Mouse (Mus musculus) heart, adult 2 months (tissue): ENCODE results near the gene Eif5a.
"Not testable (repeated sequence)": the region's sequence is repeated elsewhere in the genome, so short reads cannot be mapped to it uniquely, and the experiment has no call there.

Source experiments
- EP300 ChIP-seq: fragments of 200-500 bp; IDR thresholded peaks from 2 replicates; pipeline ENCODE4 v1.6.1; 2011; ENCODE audit warnings: low read depth, low read length, control low read depth; ENCODE audit not compliant: insufficient read depth
- POLR2A ChIP-seq: fragments of 200-500 bp; IDR thresholded peaks from 2 replicates; pipeline ENCODE4 v1.6.1; 2011; ENCODE audit warnings: mild to moderate bottlenecking, low read depth, low read length, control low read depth; ENCODE audit not compliant: insufficient read depth

DNA sequence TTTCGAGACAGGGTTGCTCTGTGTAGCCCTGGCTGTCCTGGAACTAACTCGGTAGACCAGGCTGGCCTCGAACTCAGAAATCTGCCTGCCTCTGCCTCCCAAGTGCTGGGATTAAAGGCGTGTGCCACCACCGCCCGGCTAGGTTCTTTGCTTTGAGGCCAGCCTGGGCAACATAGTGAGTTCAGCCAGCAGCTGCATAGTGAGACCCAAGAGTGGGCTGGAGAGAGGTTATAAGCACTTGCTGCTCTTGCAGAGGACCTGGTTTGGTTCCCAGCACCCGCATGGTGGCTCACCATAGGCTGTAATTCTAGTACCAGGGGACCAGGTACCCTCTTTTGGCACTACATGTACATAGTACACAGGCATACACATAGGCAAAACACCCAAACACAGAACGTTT lies 8.4 kb upstream of the Eif5a start:
- not testable (repeated sequence) for TF ChIP-seq EP300, POLR2A
